Mouse (Mus musculus): ENCODE results near the gene Dnah17.

Gene Dnah17

GRCm38 (mm10) chr11:118050174-118050573 is 80.3 kb downstream of the Dnah17 start:
- in situ Hi-C loops (cut with MboI; ENCODE audit: low pct_unique_long_range_greater_than_20kb in 1 of 2, low sequenced_read_pairs in 2 of 2, unreplicated experiment in 1 of 2): no loop called here

- in situ Hi-C loops (cut with MboI; ENCODE audit: low pct_unique_long_range_greater_than_20kb in 1 of 2, low sequenced_read_pairs in 2 of 2, unreplicated experiment in 1 of 2): no loop called here
These were observed 80.8 kb downstream of the Dnah17 start for GRCm38 (mm10) chr11:118049641-118050040.

DNA sequence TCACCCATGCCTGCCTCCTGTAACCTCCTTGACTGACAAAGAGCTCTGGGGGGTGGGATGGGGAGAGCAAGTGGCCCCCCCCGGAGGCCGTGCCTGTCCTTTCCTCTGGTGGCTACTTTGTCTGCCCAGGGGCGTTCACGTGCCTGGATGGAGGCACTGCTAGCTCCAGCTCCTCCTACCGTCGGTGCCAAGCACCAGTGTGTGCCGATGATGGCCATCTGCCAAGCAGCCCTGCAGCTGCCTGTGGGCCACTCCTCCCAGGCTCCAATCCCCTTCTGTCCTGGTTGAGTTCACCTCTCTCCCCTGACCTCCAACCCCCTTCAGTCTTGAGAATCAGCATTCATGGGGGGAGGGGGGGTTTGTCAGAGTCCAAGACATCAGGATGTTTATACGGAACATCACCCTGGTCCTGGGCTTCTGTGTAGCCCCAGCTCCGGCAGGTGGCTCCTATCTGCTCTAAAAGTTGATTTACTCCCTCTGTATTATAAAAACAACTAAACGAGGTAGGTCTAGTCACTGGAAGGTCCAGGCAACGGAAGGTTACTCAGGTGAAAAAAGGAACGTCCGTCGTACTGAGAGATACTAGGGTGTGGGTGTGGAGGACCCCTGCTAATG is 87.0 kb downstream of the Dnah17 start:
- in situ Hi-C loops (cut with MboI; ENCODE audit: low pct_unique_long_range_greater_than_20kb in 1 of 2, low sequenced_read_pairs in 2 of 2, unreplicated experiment in 1 of 2): no loop called here

- in situ Hi-C loops (cut with MboI; ENCODE audit: low pct_unique_long_range_greater_than_20kb in 1 of 2, low sequenced_read_pairs in 2 of 2, unreplicated experiment in 1 of 2): no loop called here
These were observed 87.6 kb downstream of the Dnah17 start for GRCm38 (mm10) chr11:118042791-118043190.

DNA sequence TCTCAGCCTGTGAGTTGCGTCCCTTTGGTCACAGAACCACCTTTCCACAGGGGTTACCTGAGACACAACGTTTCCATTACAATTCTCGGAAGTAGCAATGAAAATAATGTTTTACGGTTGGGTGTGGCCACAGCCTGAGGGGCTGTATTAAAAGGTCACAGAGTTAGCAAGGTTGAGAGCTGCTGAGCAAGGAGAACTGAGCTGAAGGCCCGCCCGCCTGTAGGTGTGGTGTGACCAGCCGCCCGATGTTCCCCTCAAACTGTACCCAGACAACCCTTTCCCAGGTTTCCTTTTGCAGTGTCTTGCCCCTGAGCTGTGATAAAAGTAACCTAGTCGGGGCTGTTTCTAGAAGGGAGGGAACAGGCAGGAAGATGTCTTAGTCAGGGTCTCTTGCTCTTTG is 95.4 kb downstream of the Dnah17 start:
- in situ Hi-C loops (cut with MboI; ENCODE audit: low pct_unique_long_range_greater_than_20kb in 1 of 2, low sequenced_read_pairs in 2 of 2, unreplicated experiment in 1 of 2): no loop called here

DNA sequence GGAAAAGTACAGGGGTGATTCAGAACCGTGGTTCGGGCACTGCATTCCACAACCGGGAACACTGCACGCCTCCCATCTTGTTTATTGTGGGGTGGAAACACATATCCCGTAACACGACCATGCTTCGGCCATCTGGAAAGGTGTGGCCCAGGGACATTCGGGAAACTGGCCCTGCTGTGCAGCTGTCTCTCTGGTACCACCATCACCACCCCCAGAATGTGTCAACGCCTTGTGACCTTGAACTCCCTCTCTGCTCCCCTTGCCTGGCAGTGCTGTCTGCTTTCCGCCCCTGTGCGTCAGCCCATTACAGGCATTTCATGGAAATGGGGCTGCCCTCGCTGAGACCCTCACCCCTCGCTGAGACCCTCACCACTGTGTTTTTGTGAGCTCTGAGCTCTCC is 96.0 kb downstream of the Dnah17 start:
- in situ Hi-C loops (cut with MboI; ENCODE audit: low pct_unique_long_range_greater_than_20kb in 1 of 2, low sequenced_read_pairs in 2 of 2, unreplicated experiment in 1 of 2): no loop called here

GRCm38 (mm10) chr11:118031134-118031533 is 99.3 kb downstream of the Dnah17 start:
- in situ Hi-C loops (cut with MboI; ENCODE audit: low pct_unique_long_range_greater_than_20kb in 1 of 2, low sequenced_read_pairs in 2 of 2, unreplicated experiment in 1 of 2): no loop called here

- in situ Hi-C loops (cut with MboI; ENCODE audit: low pct_unique_long_range_greater_than_20kb in 1 of 2, low sequenced_read_pairs in 2 of 2, unreplicated experiment in 1 of 2): loop anchor here (10.0 kb wide), 2 partner anchors 144 to 154 kb away; partner anchors contain the start of gene Tha1 (in 1 of the 2)
These were observed 101.3 kb downstream of the Dnah17 start for GRCm38 (mm10) chr11:118029170-118029569.

GRCm38 (mm10) chr11:118024111-118024510 is 106.3 kb downstream of the Dnah17 start:
- in situ Hi-C loops (cut with MboI; ENCODE audit: low pct_unique_long_range_greater_than_20kb in 1 of 2, low sequenced_read_pairs in 2 of 2, unreplicated experiment in 1 of 2): loop anchor here (5.0 to 10.0 kb wide), 3 partner anchors 52 to 149 kb away; partner anchors contain the start of genes Socs3 (in 1 of the 2) and Tha1 (in 1 of the 2)

GRCm38 (mm10) chr11:118023475-118023874 is 107.0 kb downstream of the Dnah17 start:
- in situ Hi-C loops (cut with MboI; ENCODE audit: low pct_unique_long_range_greater_than_20kb in 1 of 2, low sequenced_read_pairs in 2 of 2, unreplicated experiment in 1 of 2): loop anchor here (5.0 to 10.0 kb wide), 3 partner anchors 51 to 149 kb away; partner anchors contain the start of genes Socs3 (in 1 of the 2) and Tha1 (in 1 of the 2)

DNA sequence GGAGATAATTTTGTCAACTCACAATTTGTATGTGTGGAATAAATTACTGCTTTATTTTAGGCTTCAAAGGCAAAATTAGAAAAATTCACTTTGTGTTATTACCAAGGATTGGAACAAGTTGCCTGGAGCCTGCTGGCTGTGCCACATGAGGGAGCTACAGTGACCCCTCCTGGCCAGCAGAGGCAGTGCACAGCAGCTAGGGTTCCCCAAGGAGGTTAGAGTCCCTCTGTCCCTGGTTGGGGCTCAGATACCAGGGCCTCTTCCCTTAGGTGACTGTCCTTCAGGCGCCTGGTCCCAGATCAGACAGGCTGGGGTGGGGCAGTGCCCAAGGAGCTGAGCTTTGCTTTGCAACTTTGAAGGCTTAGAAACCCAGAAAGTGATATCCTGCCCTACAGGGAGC is 108.6 kb downstream of the Dnah17 start:
- in situ Hi-C loops (cut with MboI; ENCODE audit: low pct_unique_long_range_greater_than_20kb in 1 of 2, low sequenced_read_pairs in 2 of 2, unreplicated experiment in 1 of 2): loop anchor here (5.0 to 10.0 kb wide), 3 partner anchors 50 to 147 kb away; partner anchors contain the start of genes Socs3 (in 1 of the 2) and Tha1 (in 1 of the 2)

DNA sequence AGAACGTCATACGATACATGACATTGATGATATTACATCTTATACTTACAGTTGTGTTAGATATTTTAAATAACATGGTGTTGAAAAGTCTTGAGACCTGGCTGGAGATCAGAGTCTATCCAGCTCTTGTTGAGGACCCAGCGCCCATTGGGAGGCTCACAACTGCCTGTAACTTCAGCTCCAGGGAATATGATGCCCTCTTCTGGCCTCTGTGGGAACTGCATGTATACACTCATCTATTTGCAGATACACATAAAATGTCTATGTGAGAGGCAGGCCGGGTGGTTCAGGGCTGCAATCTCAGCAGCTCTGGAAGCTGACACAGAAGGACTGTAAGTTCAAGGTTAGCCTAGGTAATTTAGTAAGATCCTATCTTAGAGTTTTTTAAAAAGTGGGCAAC is 112.1 kb downstream of the Dnah17 start:
- in situ Hi-C loops (cut with MboI; ENCODE audit: low pct_unique_long_range_greater_than_20kb in 1 of 2, low sequenced_read_pairs in 2 of 2, unreplicated experiment in 1 of 2): no loop called here

DNA sequence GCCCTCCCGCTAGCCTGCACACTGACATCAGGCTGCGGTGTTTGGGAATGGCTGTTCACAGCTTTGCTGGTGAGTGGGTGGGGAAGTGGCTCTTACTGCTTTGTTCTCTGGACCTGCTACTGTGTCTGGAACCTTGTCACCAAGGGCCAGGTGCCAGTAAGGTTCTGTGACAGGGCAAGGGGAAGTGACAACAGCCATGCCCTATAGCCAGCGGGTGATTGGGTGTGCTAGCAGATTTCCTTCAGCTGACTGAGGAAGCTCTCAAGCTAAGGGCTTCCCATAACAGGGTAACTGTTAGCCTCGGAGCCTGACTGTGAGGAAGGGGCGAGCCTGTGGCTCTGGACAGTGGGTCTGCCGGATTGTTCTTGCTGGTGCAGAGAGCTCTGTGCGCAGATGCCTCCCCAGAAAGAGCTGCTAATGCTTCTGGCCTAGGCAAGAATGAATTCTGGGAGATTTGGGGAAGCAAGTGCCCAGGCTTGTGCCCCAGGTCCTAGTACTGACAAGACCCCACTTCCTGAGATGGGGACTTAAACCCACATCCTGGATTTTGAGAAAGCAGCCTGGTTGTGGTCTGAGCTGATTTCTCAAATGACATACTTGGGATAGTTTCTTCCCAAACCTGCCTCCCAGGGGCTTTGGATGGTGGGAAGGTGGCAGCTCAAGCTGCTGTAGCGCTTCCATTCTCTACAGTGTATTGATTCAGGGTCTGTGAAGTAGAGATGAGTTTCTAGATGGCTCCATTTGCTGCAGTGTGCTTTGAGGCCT is 114.9 kb downstream of the Dnah17 start:
- in situ Hi-C loops (cut with MboI; ENCODE audit: low pct_unique_long_range_greater_than_20kb in 1 of 2, low sequenced_read_pairs in 2 of 2, unreplicated experiment in 1 of 2): no loop called here

- in situ Hi-C loops (cut with MboI; ENCODE audit: low pct_unique_long_range_greater_than_20kb in 1 of 2, low sequenced_read_pairs in 2 of 2, unreplicated experiment in 1 of 2): no loop called here
These were observed 115.9 kb downstream of the Dnah17 start for GRCm38 (mm10) chr11:118014391-118014995.

DNA sequence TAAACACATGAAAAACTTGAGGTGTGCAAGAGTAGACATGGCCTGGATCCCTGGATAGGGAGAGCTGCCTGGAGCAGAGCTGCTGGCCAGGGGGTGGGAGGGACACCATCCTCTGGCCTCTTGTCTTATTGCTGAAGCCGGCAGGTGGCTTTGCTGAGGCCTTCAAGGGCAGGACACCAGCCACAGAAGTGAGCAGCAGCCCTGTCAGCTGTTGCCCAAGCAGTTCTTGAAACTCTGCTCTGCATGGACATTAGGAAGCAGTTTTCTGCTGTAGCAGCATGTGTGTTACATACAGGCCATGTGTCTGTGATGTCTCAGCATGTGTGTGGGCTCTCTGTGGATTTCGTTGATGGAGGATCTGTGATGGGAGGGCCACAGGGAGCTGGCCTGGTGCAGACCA is 117.1 kb downstream of the Dnah17 start:
- in situ Hi-C loops (cut with MboI; ENCODE audit: low pct_unique_long_range_greater_than_20kb in 1 of 2, low sequenced_read_pairs in 2 of 2, unreplicated experiment in 1 of 2): no loop called here

GRCm38 (mm10) chr11:118012595-118012994 is 117.8 kb downstream of the Dnah17 start:
- in situ Hi-C loops (cut with MboI; ENCODE audit: low pct_unique_long_range_greater_than_20kb in 1 of 2, low sequenced_read_pairs in 2 of 2, unreplicated experiment in 1 of 2): no loop called here

DNA sequence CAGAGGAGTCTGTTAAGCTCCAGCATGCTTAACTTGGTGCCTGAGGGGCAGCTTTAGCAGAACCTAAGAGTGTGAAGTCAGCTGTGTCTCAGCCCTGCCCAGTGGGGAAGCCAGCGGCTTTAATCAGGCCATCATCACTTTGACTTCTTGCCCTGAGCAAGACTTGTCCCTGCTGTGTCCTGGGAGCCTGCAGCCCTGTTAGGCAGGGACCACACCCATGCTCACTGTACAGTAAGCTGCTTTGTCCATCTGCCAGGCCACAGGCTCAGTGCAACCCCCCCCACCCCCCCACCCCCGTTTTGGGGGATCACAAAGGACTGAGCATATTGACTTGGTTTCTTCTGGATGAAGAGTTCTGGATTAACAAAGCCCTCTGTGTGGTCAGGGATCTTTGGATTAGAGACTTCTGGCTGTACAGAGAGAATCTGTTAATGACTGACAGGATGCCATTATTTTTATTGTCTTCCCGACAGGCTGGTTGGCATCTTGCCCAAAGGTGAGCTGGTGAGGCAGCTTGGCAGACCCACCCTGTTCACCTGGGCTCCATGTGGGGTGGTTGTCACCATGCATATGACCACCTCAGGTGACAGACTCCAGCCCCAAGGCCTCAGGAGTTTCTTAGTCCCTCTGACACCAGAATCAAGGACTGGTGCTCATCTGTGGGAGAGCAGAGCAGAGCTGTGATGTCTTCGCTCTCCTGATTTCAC is 120.4 kb downstream of the Dnah17 start:
- in situ Hi-C loops (cut with MboI; ENCODE audit: low pct_unique_long_range_greater_than_20kb in 1 of 2, low sequenced_read_pairs in 2 of 2, unreplicated experiment in 1 of 2): no loop called here

DNA sequence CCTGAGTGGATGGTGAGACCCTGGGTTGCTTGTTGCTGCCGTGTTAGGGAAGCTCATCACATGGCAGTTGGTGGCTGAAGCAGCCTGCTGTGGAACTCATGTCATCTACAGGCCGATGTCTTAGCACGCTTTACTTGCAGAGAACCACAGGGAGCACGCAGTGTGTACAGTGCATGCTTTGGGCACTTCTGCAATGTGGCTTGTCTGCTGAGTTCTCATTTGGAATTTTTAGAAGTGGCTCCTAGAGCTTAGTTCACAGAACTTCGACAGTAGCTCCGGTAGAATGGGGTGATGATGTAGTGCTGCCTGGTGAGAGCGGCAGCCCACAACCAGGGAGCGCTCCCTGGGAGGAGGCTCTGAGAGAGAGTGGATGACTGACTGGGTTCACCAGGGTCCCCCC is 121.6 kb downstream of the Dnah17 start:
- in situ Hi-C loops (cut with MboI; ENCODE audit: low pct_unique_long_range_greater_than_20kb in 1 of 2, low sequenced_read_pairs in 2 of 2, unreplicated experiment in 1 of 2): no loop called here

All from mouse embryonic stem cell (cell line).